Mouse (Mus musculus) kidney, adult 2 months (tissue): ENCODE measurements at regions not wholly inside any gene's neighbourhood (a gene's known extent, or its start where the extent isn't known, plus 50 kb on each side); places are given as distances from the start of the nearest gene placed in this dataset.
A peak's percentile ranks its signal among the peaks of the same experiment; 100 is the strongest.

Source experiments
- DNase-seq: peaks from one replicate; pipeline ENCODE4 v3.0.0; 2021
- H3K27ac ChIP-seq: fragments of 200-500 bp; 2 replicates; pipeline ENCODE4 v1.5.1; 2012; ENCODE audit warnings: low read depth, low read length, control low read depth, inconsistent platforms; ENCODE audit not compliant: insufficient read depth
- H3K27me3 ChIP-seq: fragments of 200-500 bp; replicated peaks from 2 replicates; pipeline ENCODE4 v1.6.1; 2012; ENCODE audit warnings: mild to moderate bottlenecking, moderate library complexity, low read length, inconsistent platforms; ENCODE audit not compliant: control insufficient read depth, insufficient read depth
- H3K36me3 ChIP-seq: fragments of 200-500 bp; 2 replicates; pipeline ENCODE4 v1.6.1; 2012; ENCODE audit warnings: mild to moderate bottlenecking, moderate library complexity, low read length, inconsistent platforms; ENCODE audit not compliant: control insufficient read depth, insufficient read depth
- H3K4me1 ChIP-seq: fragments of 200-500 bp; 2 replicates; pipeline ENCODE4 v1.6.1; 2011; ENCODE audit warnings: low read length; ENCODE audit not compliant: control insufficient read depth, insufficient read depth
- H3K4me3 ChIP-seq: fragments of 200-500 bp; 2 replicates; pipeline ENCODE4 v1.5.1; 2011; ENCODE audit warnings: mild to moderate bottlenecking, low read depth, low read length, control low read depth; ENCODE audit not compliant: insufficient read depth
- CTCF ChIP-seq: fragments of 200-500 bp; conservative IDR thresholded peaks from 2 replicates; pipeline ENCODE4 v1.5.1; 2011; ENCODE audit warnings: low read depth, mild to moderate bottlenecking, control low read depth, low read length, moderate library complexity, mixed read lengths; ENCODE audit not compliant: insufficient read depth, insufficient read length
- POLR2A ChIP-seq: fragments of 200-500 bp; IDR thresholded peaks from one replicate; pipeline ENCODE4 v1.6.1; 2011; ENCODE audit warnings: low read depth, low read length, control low read depth
- WGBS: fragments of 180-500 bp; shearing (Covaris S2); methylation state at CpG from one replicate; pipeline ENCODE4 v1.1.7; 2018; 5-methylcytosine and 5-hydroxymethylcytosine counted together

DNA sequence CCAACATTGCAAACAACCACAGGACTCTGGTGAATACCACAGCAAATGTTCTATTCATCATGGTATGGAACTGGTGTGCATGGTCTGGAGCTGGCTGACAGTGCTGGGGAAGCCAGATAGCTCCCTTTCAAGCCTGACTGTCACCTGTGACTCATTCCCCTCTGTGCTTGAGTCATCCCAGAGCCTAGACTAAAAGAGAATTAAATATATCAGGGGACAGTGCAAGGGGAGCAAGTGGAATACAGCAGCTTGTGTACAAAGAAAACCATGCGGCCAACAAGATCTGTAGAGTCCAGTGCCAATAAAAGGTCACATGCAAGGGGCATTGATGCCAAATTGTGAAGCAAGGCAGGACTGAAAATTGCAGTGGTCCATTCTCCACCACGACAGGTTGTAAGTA, 117.7 kb downstream of the Pah start:
- no peak overlapping the region for H3K4me3 ChIP-seq
- 88% methylated on average over 2 of the region's 2 CpGs for WGBS
- H3K36me3 ChIP-seq: no peaks in the 10 kb centered on the region
- H3K27ac ChIP-seq: no peak overlapping the region
- no peaks in the 10 kb centered on the region for H3K4me1 ChIP-seq
- no peak for DNase-seq
- H3K27me3 ChIP-seq: no peaks in the 10 kb centered on the region
- TF ChIP-seq POLR2A (no peak), CTCF (no peak)

GRCm38 (mm10) chr10:87649091-87649490, 127.5 kb downstream of the Pah start:
- H3K4me3 ChIP-seq: no peak overlapping the region
- no peaks in the 10 kb centered on the region for H3K4me1 ChIP-seq
- 7% methylated on average over 1 of the region's 1 CpGs for WGBS
- H3K36me3 ChIP-seq: no peaks in the 10 kb centered on the region
- peak; percentile 35 for DNase-seq
- H3K27ac ChIP-seq: no peak overlapping the region
- no peaks in the 10 kb centered on the region; the same call in 1 of the 2 replicates for H3K27me3 ChIP-seq
- TF ChIP-seq CTCF (no peak), POLR2A (no peak)

DNA sequence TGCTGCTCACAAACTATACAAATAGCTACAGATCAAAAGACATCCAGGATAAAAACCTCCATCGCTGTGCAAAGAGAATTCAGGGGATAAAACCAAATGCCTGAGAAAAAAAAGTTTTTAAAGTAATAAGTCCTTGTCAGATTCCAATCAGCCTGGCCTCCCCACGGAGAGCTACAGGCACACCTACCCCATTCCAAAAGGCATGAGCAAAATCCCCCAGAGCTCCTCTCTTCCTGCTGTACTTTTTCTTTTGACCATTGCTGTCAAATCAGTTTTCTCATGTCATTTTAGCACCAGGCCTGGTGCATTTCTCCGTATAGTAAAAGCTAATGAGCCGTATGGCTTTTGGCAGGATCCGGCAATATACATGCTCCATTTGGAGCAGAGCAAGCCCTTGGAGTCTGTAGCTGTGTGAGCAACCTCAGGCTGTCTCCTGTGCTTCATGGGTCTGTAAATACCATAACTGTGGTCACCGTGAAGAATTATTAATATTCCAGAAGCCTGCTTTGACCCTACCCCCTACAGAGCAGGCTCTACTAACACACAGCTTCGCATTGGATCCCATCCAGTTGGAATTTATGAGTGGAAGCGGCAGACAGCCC, 130.6 kb downstream of the Pah start:
- no peak for DNase-seq
- 53% methylated on average over 8 of the region's 8 CpGs for WGBS
- H3K4me3 ChIP-seq: no peak overlapping the region
- no peaks in the 10 kb centered on the region; the same call in 1 of the 2 replicates for H3K27me3 ChIP-seq
- H3K36me3 ChIP-seq: no peaks in the 10 kb centered on the region
- H3K27ac ChIP-seq: no peak overlapping the region
- no peak for TF ChIP-seq POLR2A
- TF ChIP-seq CTCF: no peak
- H3K4me1 ChIP-seq: no peaks in the 10 kb centered on the region

- 84% methylated on average over 4 of the region's 4 CpGs for WGBS
- Histone ChIP-seq H3K27me3 (no peaks in the 10 kb centered on the region), H3K27ac (no peak overlapping the region), H3K4me1 (no peaks in the 10 kb centered on the region), H3K4me3 (no peak overlapping the region), H3K36me3 (no peaks in the 10 kb centered on the region)
- TF ChIP-seq CTCF: no peak
- TF ChIP-seq POLR2A: no peak
- no peak for DNase-seq
Observed at GRCm38 (mm10) chr10:87654112-87654511, 132.5 kb downstream of the Pah start.

DNA sequence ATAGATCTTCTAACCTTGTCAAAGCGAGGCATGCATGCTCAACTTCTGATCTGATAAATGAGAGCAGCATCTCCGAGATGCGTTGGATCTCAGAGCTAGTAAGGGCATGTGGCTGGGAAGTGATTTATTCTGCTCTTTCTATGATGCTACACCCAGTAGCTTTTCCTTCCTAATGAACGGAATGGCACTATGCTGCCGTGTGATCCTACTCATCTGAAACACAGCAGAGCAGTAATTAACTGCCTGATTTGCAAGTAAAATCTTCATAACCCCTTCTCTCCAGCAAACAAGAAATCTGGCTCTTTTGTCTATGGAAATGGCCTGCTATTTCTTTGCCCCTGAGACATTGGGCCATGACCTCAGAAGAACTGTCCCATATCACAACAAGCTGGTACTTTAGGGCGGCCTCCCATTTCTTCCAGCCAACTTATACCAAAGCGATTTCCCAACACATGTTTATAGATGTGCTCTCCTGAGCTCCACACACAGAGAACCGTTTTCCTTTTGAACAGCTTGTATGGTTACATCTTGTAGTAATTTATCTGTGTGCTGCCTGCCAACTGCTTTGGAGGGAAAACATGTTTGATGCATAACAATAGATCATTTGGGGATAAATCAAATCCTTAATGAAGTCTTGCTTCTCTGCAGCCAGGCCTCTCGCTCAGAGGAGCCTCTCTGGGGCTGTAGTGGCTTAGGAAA, 144.6 kb downstream of the Pah start:
- Histone ChIP-seq H3K27ac (no peak overlapping the region), H3K36me3 (no peaks in the 10 kb centered on the region), H3K4me1 (no peaks in the 10 kb centered on the region), H3K4me3 (no peak overlapping the region), H3K27me3 (no peaks in the 10 kb centered on the region; the same call in 1 of the 2 replicates)
- TF ChIP-seq CTCF: no peak
- TF ChIP-seq POLR2A: no peak
- WGBS: 69% methylated on average over 9 of the region's 9 CpGs
- no peak for DNase-seq

- Histone ChIP-seq H3K36me3 (no peaks in the 10 kb centered on the region), H3K4me1 (no peaks in the 10 kb centered on the region), H3K4me3 (no peak overlapping the region), H3K27me3 (no peaks in the 10 kb centered on the region; the same call in 1 of the 2 replicates), H3K27ac (no peak overlapping the region)
- no peak for DNase-seq
- WGBS: 87% methylated on average over 7 of the region's 7 CpGs
- TF ChIP-seq POLR2A (no peak), CTCF (no peak)
Observed at GRCm38 (mm10) chr10:87666719-87667387, 145.3 kb downstream of the Pah start.

DNA sequence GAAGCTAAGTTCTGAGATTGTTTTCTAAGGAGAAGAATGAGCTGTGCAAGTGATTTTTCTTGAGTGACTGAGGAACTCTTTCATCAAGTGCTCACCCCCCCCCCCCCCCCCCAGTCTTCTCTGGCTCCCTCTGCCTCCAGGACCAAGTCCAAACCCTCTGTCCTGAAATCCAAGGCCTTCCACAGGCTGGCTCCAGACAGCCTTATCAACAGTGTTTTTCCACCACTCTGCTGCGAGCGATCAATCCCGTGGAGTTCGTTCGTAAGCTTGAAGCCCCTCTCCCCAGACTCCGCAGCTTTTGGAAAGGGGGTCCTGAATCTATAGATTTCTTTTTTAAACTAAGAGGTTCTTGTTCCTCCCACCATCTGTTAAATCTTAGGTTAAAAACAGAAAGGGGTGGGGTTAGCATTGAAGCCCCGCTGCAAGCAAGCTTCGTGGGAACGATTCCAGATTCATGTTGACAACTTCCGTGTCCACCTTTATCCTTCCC, 146.1 kb downstream of the Pah start:
- Histone ChIP-seq H3K4me1 (no peaks in the 10 kb centered on the region), H3K4me3 (no peak overlapping the region), H3K27ac (no peak overlapping the region), H3K27me3 (no peaks in the 10 kb centered on the region; the same call in 1 of the 2 replicates), H3K36me3 (no peaks in the 10 kb centered on the region)
- no peak for DNase-seq
- no peak for TF ChIP-seq POLR2A
- no peak for TF ChIP-seq CTCF
- WGBS: 83% methylated on average over 10 of the region's 10 CpGs
